Mouse (Mus musculus): Measurements from ENCODE around the gene Defb18. TPM values are rescaled to one million over a fixed set of nuclear protein-coding genes. Genes with fewer than 3 reads are reported as not detected.

Gene Defb18
- polyA plus RNA-seq, 1 experiment, result not detected

- H3K4me1 ChIP-seq (ENCODE audit: control insufficient read depth, insufficient read depth, low read length), result no peaks in the 10 kb centered on the region
- no peak overlapping the region for H3K4me3 ChIP-seq (replicated peaks; ENCODE audit: insufficient read depth, low read depth, low read length)
- H3K27ac ChIP-seq (ENCODE audit: insufficient read depth, low read length), result no peak overlapping the region
- 17% methylated on average over 1 of the region's 1 CpGs for WGBS
- TF ChIP-seq CTCF (IDR thresholded peaks at IDR 0.05; ENCODE audit: borderline replicate concordance, insufficient read depth, low read depth, low read length), result no peak
- no peak for TF ChIP-seq POLR2A (IDR thresholded peaks at IDR 0.05; ENCODE audit: borderline replicate concordance, insufficient read depth, low read length)
- no peak for DNase-seq
- H3K27me3 ChIP-seq (ENCODE audit: control insufficient read depth, insufficient read depth, low read length), result no peaks in the 10 kb centered on the region
Measured at GRCm38 (mm10) chr1:18190714-18191712, 46.2 kb downstream of the Defb18 start.

Other genes with a start within 250 kb of the Defb18 start
- not detected in 2 replicates for gene Crisp4, start 91.5 kb downstream of the Defb18 start, polyA plus RNA-seq (2012; rRNA removed)
- gene Defb41, start 27.7 kb upstream of the Defb18 start, polyA plus RNA-seq (2012; rRNA removed), result not detected in 2 replicates